Mouse (Mus musculus) midbrain, embryonic 10.5 days (tissue): ENCODE measurements around the gene Trrap. TPM values are rescaled to one million over a fixed set of nuclear protein-coding genes. Genes with fewer than 3 reads are reported as not detected.

Experiments
- DNase-seq: peaks from one replicate; pipeline ENCODE4 v3.0.0-alpha.2; 2017; ENCODE audit warnings: low spot score
- H3K27ac ChIP-seq: fragments of 300-500 bp; sonication (generic); replicated peaks from 2 replicates; pipeline ENCODE4 v1.5.1; 2016; ENCODE audit warnings: mild to moderate bottlenecking
- H3K27me3 ChIP-seq: fragments of 300-500 bp; sonication (generic); 2 replicates; pipeline ENCODE4 v1.6.1; 2016; ENCODE audit warnings: low read depth, mild to moderate bottlenecking; ENCODE audit not compliant: poor library complexity, severe bottlenecking
- H3K36me3 ChIP-seq: fragments of 300-500 bp; sonication (generic); 2 replicates; pipeline ENCODE4 v1.6.1; 2016; ENCODE audit warnings: mild to moderate bottlenecking, moderate library complexity
- H3K4me1 ChIP-seq: fragments of 300-500 bp; sonication (generic); 2 replicates; pipeline ENCODE4 v1.6.1; 2016
- H3K4me3 ChIP-seq: fragments of 300-500 bp; sonication (generic); 2 replicates; pipeline ENCODE4 v1.5.1; 2016; ENCODE audit warnings: mild to moderate bottlenecking, moderate library complexity
- H3K9me3 ChIP-seq: fragments of 300-500 bp; sonication (generic); replicated peaks from 2 replicates; pipeline ENCODE4 v1.6.1; 2016; ENCODE audit warnings: mild to moderate bottlenecking
- WGBS: fragments of 180-500 bp; shearing (Covaris S2); methylation state at CpG from one replicate; pipeline ENCODE4 v1.1.7; 2016; 5-methylcytosine and 5-hydroxymethylcytosine counted together
- polyA plus RNA-seq: library from polyadenylated mRNA; unstranded; fragments of >200 nt; fragmentation: Nextera tagmentation; extraction: Ambion mirVana; gene quantifications from 2 replicates; pipeline ENCODE4 v1.2.1, GENCODE M21; 2016

The Trrap gene
- polyA plus RNA-seq, 1 experiment from 2014 or later, result 69.8 TPM

DNA sequence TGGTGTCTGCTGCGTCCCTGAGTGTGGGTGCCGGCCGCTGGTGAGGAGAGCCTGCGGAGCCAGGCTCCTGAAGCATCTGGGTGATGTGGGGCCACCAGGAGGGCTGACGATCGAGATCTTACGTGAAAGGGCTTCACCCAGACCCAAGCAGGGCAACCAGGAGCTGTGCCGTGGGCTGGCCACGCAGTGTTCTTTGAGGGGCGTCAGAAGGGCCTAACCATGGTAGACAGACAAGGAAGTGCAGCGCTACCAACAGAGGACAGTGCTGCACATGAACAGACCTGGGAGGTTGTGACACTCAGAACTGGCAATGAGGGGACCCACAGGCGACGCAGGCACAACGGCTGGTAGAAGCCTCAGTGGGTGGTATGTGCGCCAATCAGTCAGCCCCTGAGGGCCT, 109.5 kb downstream of the Trrap start:
- H3K9me3 ChIP-seq, result no peaks in the 10 kb centered on the region
- WGBS, result 94% methylated on average over 15 of the region's 15 CpGs

DNA sequence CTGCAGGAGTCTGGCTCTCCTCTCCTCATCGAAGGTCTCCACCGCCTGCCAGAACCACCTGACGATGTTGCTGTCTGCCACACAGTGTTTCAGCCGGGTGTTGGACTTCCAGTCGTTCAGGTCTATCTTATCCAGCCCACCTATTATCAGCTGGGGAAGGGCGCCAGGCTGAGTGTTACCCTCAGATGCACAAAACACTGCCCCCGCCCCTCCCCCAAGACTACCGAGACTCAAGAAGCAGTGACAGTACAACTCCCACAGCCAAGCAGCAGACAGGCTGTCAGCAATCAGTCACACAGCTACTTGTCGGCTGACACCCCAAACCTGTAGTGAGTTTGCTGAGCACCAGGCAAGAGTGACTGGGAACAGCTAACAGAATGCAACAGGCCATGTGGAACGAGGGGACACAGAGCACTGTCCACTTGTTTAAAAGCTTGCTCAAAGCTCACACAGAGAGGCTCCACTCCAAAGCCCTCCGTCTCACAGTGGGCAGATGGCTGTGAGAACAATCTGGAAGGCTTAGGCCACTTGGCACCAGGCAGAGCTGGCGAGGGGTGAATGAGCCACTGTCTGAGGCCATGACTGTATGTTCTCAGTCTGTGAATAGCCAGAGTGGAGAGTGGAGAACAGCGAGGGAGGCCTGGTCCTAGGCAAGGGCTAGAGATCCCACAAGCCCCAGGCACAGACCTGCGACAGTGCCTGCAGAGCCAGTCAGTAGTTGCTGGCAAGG, 114.3 kb downstream of the Trrap start:
- Histone ChIP-seq H3K27ac (no peak overlapping the region), H3K27me3 (no peaks in the 10 kb centered on the region), H3K36me3 (peaks cover 99% of the 10 kb centered on the region), H3K9me3 (no peaks in the 10 kb centered on the region; the same call in 1 of the 2 replicates), H3K4me1 (no peaks in the 10 kb centered on the region), H3K4me3 (no peak overlapping the region)
- 89% methylated on average over 14 of the region's 14 CpGs for WGBS
- no peak for DNase-seq

More for the DNA sequence above, 109.5 kb downstream of the Trrap start:
- Histone ChIP-seq H3K36me3 (peaks cover 53% of the 10 kb centered on the region), H3K4me1 (peaks cover 11% of the 10 kb centered on the region), H3K27me3 (no peaks in the 10 kb centered on the region), H3K27ac (no peak overlapping the region), H3K4me3 (no peak overlapping the region)
- no peak for DNase-seq

DNA sequence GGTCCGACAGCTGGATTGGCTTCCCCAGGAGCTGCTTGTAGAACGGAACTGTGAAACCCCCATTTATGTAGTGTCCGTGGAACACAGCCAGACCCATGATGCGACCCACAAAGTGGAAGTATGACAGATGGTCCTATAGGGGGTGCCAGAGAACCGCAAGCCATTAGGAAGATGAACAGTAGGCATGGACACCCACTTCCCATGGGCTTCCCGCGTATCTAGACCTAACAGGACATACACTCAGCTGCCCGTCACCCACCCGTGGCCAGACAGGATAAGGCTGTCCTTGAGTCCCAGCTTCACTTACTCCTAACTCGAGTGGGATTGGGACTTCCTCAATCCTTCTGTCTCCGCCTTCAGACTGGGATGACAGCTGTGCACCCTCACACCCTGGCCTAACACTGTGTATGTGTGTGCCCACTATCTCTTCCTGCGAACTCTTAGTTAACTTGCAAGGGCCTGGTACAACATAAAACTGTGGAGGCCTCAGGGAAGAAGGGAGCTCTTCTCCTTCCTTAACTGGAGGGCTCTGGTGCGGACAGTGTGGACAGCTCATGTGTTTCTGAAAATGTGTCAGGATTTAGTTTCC, 117.2 kb downstream of the Trrap start:
- H3K9me3 ChIP-seq, result peaks cover 4% of the 10 kb centered on the region
- 86% methylated on average over 13 of the region's 13 CpGs for WGBS
- no peaks in the 10 kb centered on the region for H3K4me1 ChIP-seq
- no peaks in the 10 kb centered on the region for H3K27me3 ChIP-seq
- DNase-seq, result no peak
- H3K36me3 ChIP-seq, result peaks cover 100% of the 10 kb centered on the region
- no peak overlapping the region for H3K4me3 ChIP-seq
- no peak overlapping the region for H3K27ac ChIP-seq

DNA sequence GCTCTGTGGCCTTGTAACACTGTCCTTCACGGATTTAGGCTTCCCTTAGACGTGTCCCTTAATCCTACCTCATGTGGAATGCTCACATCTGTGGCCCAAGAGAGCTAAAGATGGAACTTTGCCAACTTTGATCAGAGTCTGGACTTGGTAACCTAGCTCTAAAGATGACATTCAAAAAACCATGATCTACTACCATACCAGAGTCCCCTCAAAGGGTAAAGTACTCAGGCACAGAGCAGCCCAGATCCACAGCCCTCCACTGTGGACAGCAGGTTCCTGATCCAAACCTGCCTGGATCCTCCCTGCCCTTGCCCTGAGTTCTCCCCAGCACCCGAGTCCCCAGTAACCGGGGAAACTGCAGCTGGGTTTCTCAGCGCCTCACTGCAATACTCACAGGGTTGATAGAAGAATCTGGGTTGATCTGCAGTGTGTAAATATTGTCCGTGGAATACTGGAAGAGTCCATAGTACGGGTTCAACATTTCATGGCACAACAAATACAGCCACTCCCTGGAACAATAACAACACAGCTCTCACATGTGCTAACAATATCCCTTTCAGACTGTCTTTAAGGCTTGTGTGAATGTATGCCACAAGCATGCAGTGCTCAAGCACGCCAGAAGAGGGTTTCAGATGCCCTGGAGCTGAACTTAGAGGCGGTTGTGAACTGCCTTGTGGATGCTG, 118.6 kb downstream of the Trrap start:
- peaks cover 100% of the 10 kb centered on the region for H3K36me3 ChIP-seq

DNA sequence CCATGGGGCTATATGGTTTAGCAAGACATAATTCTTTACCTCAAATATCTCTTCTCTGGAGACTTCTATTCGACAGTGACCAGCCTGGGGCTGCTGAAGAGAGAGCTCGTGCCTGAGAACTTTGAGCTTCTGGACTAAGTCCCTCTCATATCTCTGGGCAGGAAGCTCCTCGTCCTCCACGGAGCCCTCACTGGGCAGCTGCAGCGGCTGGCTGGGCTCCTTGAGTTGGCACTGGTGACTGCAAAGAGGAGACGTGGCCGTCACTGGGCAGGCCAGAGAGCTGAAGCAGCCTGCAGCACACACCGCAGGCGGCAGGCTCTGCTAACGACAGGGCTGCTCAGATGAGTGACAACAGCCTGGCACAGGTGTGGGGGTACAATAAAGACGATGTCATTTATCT, 123.7 kb downstream of the Trrap start:
- H3K36me3 ChIP-seq, result peaks cover 98% of the 10 kb centered on the region
- no peaks in the 10 kb centered on the region for H3K27me3 ChIP-seq
- no peak overlapping the region for H3K27ac ChIP-seq
- H3K4me1 ChIP-seq, result no peaks in the 10 kb centered on the region
- peaks cover 4% of the 10 kb centered on the region for H3K9me3 ChIP-seq
- H3K4me3 ChIP-seq, result no peak overlapping the region
- no peak for DNase-seq
- 90% methylated on average over 11 of the region's 11 CpGs for WGBS

More for the DNA sequence above, 118.6 kb downstream of the Trrap start:
- H3K4me3 ChIP-seq, result no peak overlapping the region
- H3K4me1 ChIP-seq, result no peaks in the 10 kb centered on the region
- peaks cover 4% of the 10 kb centered on the region for H3K9me3 ChIP-seq
- 91% methylated on average over 9 of the region's 9 CpGs for WGBS
- no peaks in the 10 kb centered on the region for H3K27me3 ChIP-seq
- no peak for DNase-seq
- no peak overlapping the region for H3K27ac ChIP-seq

DNA sequence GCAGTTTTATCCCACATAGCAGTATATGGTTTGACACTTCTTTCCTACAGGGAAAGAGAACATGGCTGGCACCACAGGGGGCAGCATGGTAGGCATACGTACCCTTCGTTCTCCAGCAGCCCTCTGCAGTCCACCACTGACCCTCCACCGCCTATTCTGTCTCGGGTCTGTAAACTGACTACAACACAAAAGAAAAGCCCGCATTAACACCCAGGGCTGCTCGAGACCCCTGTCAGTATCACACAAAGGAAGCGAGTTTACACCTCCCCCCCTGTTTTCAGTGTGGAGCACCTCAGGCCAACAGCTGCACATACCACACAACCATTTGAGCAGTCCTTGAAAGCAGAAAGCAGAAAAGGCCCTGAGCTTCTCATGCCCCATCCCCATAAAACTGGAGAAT, 130.3 kb downstream of the Trrap start:
- 32% methylated on average over 7 of the region's 7 CpGs for WGBS

DNA sequence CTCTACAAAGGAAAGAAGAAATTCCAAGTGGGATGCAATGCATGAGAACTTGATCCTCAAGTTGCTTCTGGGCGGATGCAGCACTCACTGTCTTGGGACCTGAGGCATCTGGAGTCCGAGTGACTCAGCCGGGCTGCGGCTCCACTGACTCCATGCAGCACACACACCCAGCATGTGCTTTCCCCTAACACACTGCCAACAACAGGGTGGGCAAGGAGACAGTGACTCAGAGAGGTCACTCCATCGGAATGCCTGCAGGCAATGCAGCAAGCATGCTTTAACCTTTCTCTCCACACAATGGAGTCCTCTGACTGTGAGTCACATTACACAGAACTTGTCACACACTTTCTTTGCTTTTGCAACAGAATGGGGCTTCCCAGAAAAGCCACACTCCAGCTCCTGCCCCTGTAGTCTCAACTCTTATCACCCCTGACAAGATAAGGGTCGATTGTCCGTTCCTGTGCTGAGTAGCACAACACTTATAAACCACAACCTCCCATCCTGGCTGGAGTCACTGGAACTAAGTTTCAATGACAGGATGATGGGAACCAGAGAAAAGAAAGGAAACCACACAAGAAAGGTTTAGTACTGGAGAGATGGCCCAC, 131.0 kb downstream of the Trrap start:
- WGBS, result 56% methylated on average over 7 of the region's 7 CpGs
- peak overlapping the region; percentile 80 for H3K27ac ChIP-seq
- peaks cover 39% of the 10 kb centered on the region for H3K4me1 ChIP-seq
- no peak for DNase-seq
- peaks cover 55% of the 10 kb centered on the region for H3K36me3 ChIP-seq
- H3K9me3 ChIP-seq, result no peaks in the 10 kb centered on the region
- no peaks in the 10 kb centered on the region for H3K27me3 ChIP-seq
- no peak overlapping the region for H3K4me3 ChIP-seq

More for the DNA sequence above, 130.3 kb downstream of the Trrap start:
- Histone ChIP-seq H3K27ac (peak overlapping the region; percentile 80), H3K36me3 (peaks cover 62% of the 10 kb centered on the region), H3K27me3 (no peaks in the 10 kb centered on the region), H3K4me1 (peaks cover 39% of the 10 kb centered on the region), H3K4me3 (no peak overlapping the region), H3K9me3 (no peaks in the 10 kb centered on the region)
- DNase-seq, result peak; percentile 51

DNA sequence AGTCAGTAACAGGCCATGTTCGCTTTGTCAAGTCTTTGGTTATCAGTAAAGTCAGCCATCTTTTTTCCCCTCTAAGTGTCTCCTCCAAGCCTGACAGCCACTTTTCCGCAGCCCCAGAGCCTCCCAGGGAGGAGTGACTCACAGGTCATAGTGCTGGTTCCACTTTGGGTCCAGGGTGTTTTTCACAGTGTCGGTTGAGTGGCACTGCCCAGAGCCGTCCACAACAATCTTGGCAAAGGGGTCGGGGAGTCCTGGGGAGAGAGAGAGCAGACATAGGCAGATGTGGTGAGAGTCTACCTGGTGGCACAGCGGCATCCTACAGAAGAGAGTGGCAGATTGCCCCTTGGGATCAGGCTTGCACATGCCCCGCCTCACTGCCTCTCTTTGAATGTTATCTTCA, 133.5 kb downstream of the Trrap start:
- peaks cover 48% of the 10 kb centered on the region for H3K4me1 ChIP-seq
- H3K4me3 ChIP-seq, result no peak overlapping the region
- no peak for DNase-seq
- peaks cover 31% of the 10 kb centered on the region for H3K36me3 ChIP-seq
- no peak overlapping the region for H3K27ac ChIP-seq
- 83% methylated on average over 7 of the region's 7 CpGs for WGBS
- no peaks in the 10 kb centered on the region for H3K9me3 ChIP-seq
- no peaks in the 10 kb centered on the region for H3K27me3 ChIP-seq

DNA sequence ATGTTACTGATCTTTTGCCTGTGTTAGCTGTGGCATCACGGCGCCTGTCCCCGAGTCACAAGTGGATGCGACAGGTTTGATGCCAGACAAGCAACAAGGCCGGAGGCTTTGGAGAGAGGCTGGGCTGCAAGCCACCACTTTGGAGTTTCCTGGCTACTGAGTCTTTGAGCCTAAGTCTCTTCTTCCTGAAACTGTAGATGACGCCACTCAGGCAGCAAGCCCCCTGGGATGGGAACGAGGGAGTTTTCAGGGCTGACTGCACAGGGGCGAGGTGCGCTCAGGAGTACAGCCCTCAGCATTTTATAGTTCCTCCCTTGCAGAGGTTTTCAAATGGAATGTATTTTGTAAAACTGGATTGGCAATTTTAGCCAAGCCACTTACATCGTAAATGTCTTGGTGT, 134.3 kb downstream of the Trrap start:
- WGBS, result 70% methylated on average over 10 of the region's 10 CpGs
- peaks cover 23% of the 10 kb centered on the region for H3K36me3 ChIP-seq

DNA sequence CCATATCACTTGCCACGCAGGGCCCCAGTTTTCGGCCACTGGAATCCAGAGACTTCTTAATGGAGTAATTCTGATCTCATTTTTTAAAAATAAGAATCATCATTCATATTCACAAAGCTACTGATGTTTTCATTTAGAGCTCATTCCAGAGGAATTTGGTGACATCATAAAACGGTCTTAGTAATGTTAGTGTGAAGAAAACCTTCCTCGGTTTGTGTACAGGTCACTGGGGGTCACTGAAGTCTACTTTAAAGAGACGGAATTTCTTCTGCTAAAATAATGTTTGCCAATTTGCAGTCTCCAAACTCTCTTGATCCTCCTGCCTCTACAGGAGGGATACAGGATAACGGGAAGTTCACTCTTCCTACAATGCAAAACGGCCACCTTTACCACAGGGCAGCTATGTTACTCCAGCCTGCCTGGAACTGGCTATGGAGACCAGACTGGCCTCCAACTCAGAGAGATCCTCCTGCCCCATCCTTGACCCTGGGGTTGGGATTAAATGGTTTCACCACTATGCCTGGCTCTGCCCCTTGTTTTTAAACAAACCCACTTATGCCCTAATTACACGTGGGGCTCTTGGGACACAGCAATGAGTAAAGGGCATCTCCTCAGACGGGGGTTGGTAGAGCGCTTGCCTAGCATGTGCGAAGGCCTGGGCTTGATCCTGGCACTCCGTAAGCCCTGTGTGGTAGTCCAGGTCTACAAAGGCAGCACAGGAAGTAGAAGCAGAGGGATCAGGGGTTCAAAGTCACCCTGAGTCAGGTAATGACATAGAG, 137.0 kb downstream of the Trrap start:
- Histone ChIP-seq H3K36me3 (peaks cover 17% of the 10 kb centered on the region), H3K9me3 (no peaks in the 10 kb centered on the region), H3K4me1 (peaks cover 24% of the 10 kb centered on the region), H3K27ac (no peak overlapping the region), H3K4me3 (no peak overlapping the region), H3K27me3 (no peaks in the 10 kb centered on the region)
- WGBS, result 87% methylated on average over 12 of the region's 12 CpGs
- no peak for DNase-seq

More for the DNA sequence above, 134.3 kb downstream of the Trrap start:
- Histone ChIP-seq H3K27me3 (no peaks in the 10 kb centered on the region), H3K27ac (no peak overlapping the region), H3K4me3 (no peak overlapping the region), H3K4me1 (peaks cover 48% of the 10 kb centered on the region), H3K9me3 (no peaks in the 10 kb centered on the region)
- DNase-seq, result no peak

DNA sequence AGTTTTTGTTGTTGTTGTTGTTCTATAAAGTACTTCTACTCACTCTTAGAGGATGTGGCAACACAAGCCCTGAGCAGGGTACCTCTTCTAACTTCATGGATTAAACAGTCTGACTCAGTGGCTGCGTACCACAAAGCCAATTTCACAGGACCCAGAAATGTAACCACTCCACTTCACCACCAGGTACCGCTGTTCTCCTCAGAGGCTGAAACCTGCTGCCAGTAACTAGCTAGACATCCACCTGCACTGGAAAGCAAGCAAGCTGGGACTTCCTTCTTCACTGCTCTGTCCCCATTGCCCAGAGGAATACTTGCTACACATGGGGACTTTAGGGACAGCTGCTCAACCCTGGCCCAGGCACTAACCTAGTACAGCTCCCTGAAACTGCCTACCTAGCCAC, 140.1 kb downstream of the Trrap start:
- Histone ChIP-seq H3K27me3 (no peaks in the 10 kb centered on the region), H3K27ac (no peak overlapping the region), H3K4me1 (peaks cover 30% of the 10 kb centered on the region), H3K9me3 (no peaks in the 10 kb centered on the region), H3K4me3 (no peak overlapping the region), H3K36me3 (no peaks in the 10 kb centered on the region)
- no peak for DNase-seq
- 69% methylated on average over 2 of the region's 2 CpGs for WGBS
